Mouse (Mus musculus) embryonic facial prominence, embryonic 13.5 days (tissue): ENCODE results near the gene Mcu. TPM values are rescaled to one million over a fixed set of nuclear protein-coding genes. Genes with fewer than 3 reads are reported as not detected.

Source experiments
- ATAC-seq: fragments of 200-750 bp; cut with Nextera tagmentation; 2 replicates; pipeline ENCODE4 v1.8.0; 2017; ENCODE audit warnings: low read depth; ENCODE audit not compliant: insufficient number of reproducible peaks, insufficient read depth, low FRiP score, low TSS enrichment
- H3K27ac ChIP-seq: fragments of 300-500 bp; sonication (generic); 2 replicates; pipeline ENCODE4 v1.5.1; 2015; ENCODE audit warnings: moderate library complexity, mild to moderate bottlenecking, inconsistent platforms
- H3K27me3 ChIP-seq: fragments of 300-500 bp; sonication (generic); 2 replicates; pipeline ENCODE4 v1.6.1; 2015; ENCODE audit warnings: mild to moderate bottlenecking, inconsistent platforms
- H3K36me3 ChIP-seq: fragments of 300-500 bp; sonication (generic); 2 replicates; pipeline ENCODE4 v1.6.1; 2015; ENCODE audit warnings: mild to moderate bottlenecking, inconsistent platforms
- H3K4me1 ChIP-seq: fragments of 300-500 bp; sonication (generic); 2 replicates; pipeline ENCODE4 v1.6.1; 2015; ENCODE audit warnings: inconsistent platforms
- H3K4me2 ChIP-seq: fragments of 300-500 bp; sonication (generic); 2 replicates; pipeline ENCODE4 v1.6.1; 2015; ENCODE audit warnings: moderate library complexity, mild to moderate bottlenecking, inconsistent platforms
- H3K4me3 ChIP-seq: fragments of 300-500 bp; sonication (generic); 2 replicates; pipeline ENCODE4 v1.5.1; 2015; ENCODE audit warnings: mild to moderate bottlenecking, inconsistent platforms
- H3K9ac ChIP-seq: fragments of 300-500 bp; sonication (generic); 2 replicates; pipeline ENCODE4 v1.6.1; 2015; ENCODE audit warnings: mild to moderate bottlenecking, inconsistent platforms
- H3K9me3 ChIP-seq: fragments of 300-500 bp; sonication (generic); 2 replicates; pipeline ENCODE4 v1.6.1; 2016; ENCODE audit warnings: inconsistent platforms
- WGBS: fragments of 180-500 bp; shearing (Covaris S2); methylation state at CpG from one replicate; pipeline ENCODE4 v1.1.7; 2015; ENCODE audit warnings: mixed read lengths; 5-methylcytosine and 5-hydroxymethylcytosine counted together
- polyA plus RNA-seq: library from polyadenylated mRNA; unstranded; fragments of >200 nt; fragmentation: Nextera tagmentation; extraction: Ambion mirVana; gene quantifications from 2 replicates; pipeline ENCODE4 v1.2.1, GENCODE M21; 2015

Mcu gene
- polyA plus RNA-seq, 1 experiment from 2014 or later = 30.1 TPM

GRCm38 (mm10) chr10:59446911-59447437, 169.5 kb downstream of the Mcu start:
- Histone ChIP-seq H3K27me3 (no peaks in the 10 kb centered on the region), H3K9ac (no peak overlapping the region)

GRCm38 (mm10) chr10:59444635-59445034, 171.9 kb downstream of the Mcu start:
- peaks cover 10% of the 10 kb centered on the region for H3K4me1 ChIP-seq
- no peaks in the 10 kb centered on the region for H3K9me3 ChIP-seq
- H3K4me3 ChIP-seq = no peak overlapping the region
- H3K36me3 ChIP-seq = no peaks in the 10 kb centered on the region
- 43% methylated on average over 8 of the region's 8 CpGs for WGBS
- H3K27me3 ChIP-seq = no peaks in the 10 kb centered on the region
- no peak for ATAC-seq
- H3K27ac ChIP-seq = no peak overlapping the region
- H3K4me2 ChIP-seq = no peak overlapping the region
- H3K9ac ChIP-seq = no peak overlapping the region

More at GRCm38 (mm10) chr10:59446911-59447437, 169.5 kb downstream of the Mcu start:
- Histone ChIP-seq H3K4me2 (no peak overlapping the region), H3K4me1 (no peaks in the 10 kb centered on the region), H3K36me3 (0 out of 2 replicates have a peak, but pooled peaks cover 4% of the 10 kb centered on the region), H3K9me3 (no peaks in the 10 kb centered on the region), H3K4me3 (no peak overlapping the region), H3K27ac (no peak overlapping the region)
- ATAC-seq = no peak
- WGBS = 77% methylated on average over 10 of the region's 10 CpGs

- Histone ChIP-seq H3K4me2 (no peak overlapping the region), H3K9me3 (no peaks in the 10 kb centered on the region), H3K4me1 (peaks cover 15% of the 10 kb centered on the region), H3K9ac (no peak overlapping the region), H3K4me3 (no peak overlapping the region), H3K27ac (no peak overlapping the region), H3K27me3 (no peaks in the 10 kb centered on the region), H3K36me3 (no peaks in the 10 kb centered on the region)
- 79% methylated on average over 3 of the region's 3 CpGs for WGBS
- no peak for ATAC-seq
Measured at GRCm38 (mm10) chr10:59444106-59444505, 172.4 kb downstream of the Mcu start.

GRCm38 (mm10) chr10:59443212-59443611, 173.3 kb downstream of the Mcu start:
- no peak overlapping the region for H3K4me2 ChIP-seq
- H3K27ac ChIP-seq = no peak overlapping the region
- ATAC-seq = no peak
- no peaks in the 10 kb centered on the region for H3K27me3 ChIP-seq
- no peaks in the 10 kb centered on the region for H3K9me3 ChIP-seq
- WGBS = 50% methylated on average over 7 of the region's 7 CpGs
- H3K4me1 ChIP-seq = peaks cover 20% of the 10 kb centered on the region
- H3K4me3 ChIP-seq = no peak overlapping the region
- H3K9ac ChIP-seq = no peak overlapping the region
- no peaks in the 10 kb centered on the region for H3K36me3 ChIP-seq

GRCm38 (mm10) chr10:59441735-59442134, 174.8 kb downstream of the Mcu start, which contains the start of gene Oit3:
Oit3 (minus strand) TSS chr10:59441778.
- WGBS = 86% methylated on average over 11 of the region's 11 CpGs
- no peak within 1 kb of the TSS for H3K9ac ChIP-seq
- ATAC-seq = no peak
- no peaks in the 10 kb centered on the region for H3K27me3 ChIP-seq
- H3K9me3 ChIP-seq = no peaks in the 10 kb centered on the region
- H3K4me2 ChIP-seq = no peak within 1 kb of the TSS
- H3K4me3 ChIP-seq = no peak within 1 kb of the TSS
- no peak within 1 kb of the TSS for H3K27ac ChIP-seq
- no peaks in the 10 kb centered on the region for H3K36me3 ChIP-seq
- peaks cover 20% of the 10 kb centered on the region for H3K4me1 ChIP-seq

GRCm38 (mm10) chr10:59440177-59440576, 176.3 kb downstream of the Mcu start:
- peak overlapping the region; percentile 63 for H3K27ac ChIP-seq
- H3K9ac ChIP-seq = no peak overlapping the region
- H3K4me2 ChIP-seq = no peak overlapping the region
- no peak for ATAC-seq
- H3K27me3 ChIP-seq = no peaks in the 10 kb centered on the region
- no peaks in the 10 kb centered on the region for H3K36me3 ChIP-seq
- H3K9me3 ChIP-seq = no peaks in the 10 kb centered on the region
- WGBS = 34% methylated on average over 6 of the region's 6 CpGs
- H3K4me3 ChIP-seq = no peak overlapping the region
- H3K4me1 ChIP-seq = peaks cover 20% of the 10 kb centered on the region

GRCm38 (mm10) chr10:59439508-59439931, 177.0 kb downstream of the Mcu start:
- ATAC-seq = no peak
- 0 out of 2 replicates have a peak overlapping the region, but pooled peaks have one; percentile 5 for H3K4me2 ChIP-seq
- peaks cover 20% of the 10 kb centered on the region for H3K4me1 ChIP-seq
- H3K9me3 ChIP-seq = no peaks in the 10 kb centered on the region
- H3K9ac ChIP-seq = no peak overlapping the region
- no peaks in the 10 kb centered on the region for H3K27me3 ChIP-seq
- H3K36me3 ChIP-seq = no peaks in the 10 kb centered on the region
- H3K4me3 ChIP-seq = no peak overlapping the region
- 22% methylated on average over 5 of the region's 5 CpGs for WGBS
- H3K27ac ChIP-seq = peak overlapping the region; percentile 63

- 89% methylated on average over 12 of the region's 12 CpGs for WGBS
- no peaks in the 10 kb centered on the region for H3K36me3 ChIP-seq
- no peak overlapping the region for H3K4me3 ChIP-seq
- H3K4me2 ChIP-seq = no peak overlapping the region
- no peak overlapping the region for H3K27ac ChIP-seq
- ATAC-seq = no peak
- no peaks in the 10 kb centered on the region for H3K9me3 ChIP-seq
- no peaks in the 10 kb centered on the region for H3K27me3 ChIP-seq
- peaks cover 20% of the 10 kb centered on the region for H3K4me1 ChIP-seq
- H3K9ac ChIP-seq = no peak overlapping the region
Measured at GRCm38 (mm10) chr10:59438651-59439050, 177.8 kb downstream of the Mcu start.

- WGBS = 92% methylated on average over 18 of the region's 18 CpGs
- no peak for ATAC-seq
Measured at GRCm38 (mm10) chr10:59435746-59436145, 180.7 kb downstream of the Mcu start.

GRCm38 (mm10) chr10:59430701-59431218, 185.7 kb downstream of the Mcu start:
- Histone ChIP-seq H3K9me3 (no peaks in the 10 kb centered on the region), H3K27me3 (no peaks in the 10 kb centered on the region), H3K9ac (no peak overlapping the region), H3K4me1 (no peaks in the 10 kb centered on the region), H3K4me3 (no peak overlapping the region), H3K27ac (no peak overlapping the region), H3K4me2 (no peak overlapping the region), H3K36me3 (no peaks in the 10 kb centered on the region)
- ATAC-seq = no peak
- WGBS = 61% methylated on average over 6 of the region's 6 CpGs

More at GRCm38 (mm10) chr10:59435746-59436145, 180.7 kb downstream of the Mcu start:
- H3K27ac ChIP-seq = no peak overlapping the region
- no peak overlapping the region for H3K4me2 ChIP-seq
- H3K9me3 ChIP-seq = no peaks in the 10 kb centered on the region
- peaks cover 20% of the 10 kb centered on the region for H3K4me1 ChIP-seq
- no peaks in the 10 kb centered on the region for H3K36me3 ChIP-seq
- H3K4me3 ChIP-seq = no peak overlapping the region
- H3K27me3 ChIP-seq = no peaks in the 10 kb centered on the region
- no peak overlapping the region for H3K9ac ChIP-seq

GRCm38 (mm10) chr10:59429448-59430135, 186.9 kb downstream of the Mcu start:
- no peak for ATAC-seq

GRCm38 (mm10) chr10:59426371-59426770, 190.1 kb downstream of the Mcu start:
- H3K4me2 ChIP-seq = no peak overlapping the region
- no peak overlapping the region for H3K27ac ChIP-seq
- no peaks in the 10 kb centered on the region for H3K9me3 ChIP-seq
- H3K4me3 ChIP-seq = no peak overlapping the region
- H3K9ac ChIP-seq = no peak overlapping the region
- no peaks in the 10 kb centered on the region for H3K27me3 ChIP-seq
- WGBS = 79% methylated on average over 4 of the region's 4 CpGs
- no peak for ATAC-seq
- H3K4me1 ChIP-seq = peaks cover 10% of the 10 kb centered on the region; the same call in 1 of the 2 replicates
- H3K36me3 ChIP-seq = no peaks in the 10 kb centered on the region

More at GRCm38 (mm10) chr10:59429448-59430135, 186.9 kb downstream of the Mcu start:
- Histone ChIP-seq H3K4me2 (no peak overlapping the region), H3K36me3 (no peaks in the 10 kb centered on the region), H3K9ac (no peak overlapping the region), H3K4me1 (peaks cover 7% of the 10 kb centered on the region; the same call in 1 of the 2 replicates), H3K4me3 (no peak overlapping the region), H3K9me3 (no peaks in the 10 kb centered on the region), H3K27ac (no peak overlapping the region), H3K27me3 (no peaks in the 10 kb centered on the region)
- 81% methylated on average over 16 of the region's 16 CpGs for WGBS
